Mouse (Mus musculus) heart, adult 11 months (tissue): ENCODE data around the gene Eng.
A peak's percentile ranks its signal among the peaks of the same experiment; 100 is the strongest.

Experiments used
- DNase-seq: peaks from one replicate; pipeline ENCODE4 v3.0.0; 2022

The Eng gene

DNA sequence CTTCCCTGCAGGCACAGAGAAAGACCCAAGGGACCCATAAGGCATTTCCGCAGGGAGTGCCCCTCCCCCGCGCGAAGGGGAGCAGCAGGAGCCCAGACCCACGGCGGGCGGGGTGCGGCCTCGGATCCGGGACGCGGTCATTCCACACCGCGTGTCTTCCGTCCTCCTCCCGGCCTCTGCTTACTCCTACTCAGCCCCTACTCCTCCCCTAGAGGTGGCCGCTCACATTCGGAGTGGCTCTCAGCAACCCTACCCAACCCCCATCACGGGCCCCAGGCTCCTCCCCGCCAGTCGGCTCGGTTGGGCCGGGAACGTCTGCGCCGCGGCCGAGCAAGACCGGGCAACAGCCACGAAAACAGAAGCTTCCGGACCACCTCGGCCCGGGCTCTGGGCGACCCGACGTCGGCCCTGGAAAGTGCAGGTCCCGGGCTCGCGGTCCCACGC lies 65.7 kb downstream of the Eng start:
- peak; percentile 99 for DNase-seq

DNA sequence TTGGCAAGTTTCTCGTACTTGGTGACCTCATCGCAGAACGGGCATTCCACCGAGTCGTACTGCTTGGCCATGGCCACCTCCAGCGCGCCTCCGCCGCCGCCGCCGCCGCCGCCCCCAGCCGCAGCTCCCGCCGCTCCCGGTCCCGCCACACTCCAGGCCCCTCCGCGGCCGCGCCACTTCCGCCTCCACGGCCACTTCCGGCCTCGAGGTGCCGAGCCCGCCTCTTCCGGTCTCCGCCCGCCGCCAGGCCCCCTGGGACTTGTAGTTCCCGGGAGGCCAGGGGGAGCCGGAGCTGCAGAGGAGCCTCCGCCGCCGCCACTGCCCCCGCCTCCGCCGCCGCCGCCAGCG lies 66.2 kb downstream of the Eng start:
- DNase-seq = peak; percentile 99

DNA sequence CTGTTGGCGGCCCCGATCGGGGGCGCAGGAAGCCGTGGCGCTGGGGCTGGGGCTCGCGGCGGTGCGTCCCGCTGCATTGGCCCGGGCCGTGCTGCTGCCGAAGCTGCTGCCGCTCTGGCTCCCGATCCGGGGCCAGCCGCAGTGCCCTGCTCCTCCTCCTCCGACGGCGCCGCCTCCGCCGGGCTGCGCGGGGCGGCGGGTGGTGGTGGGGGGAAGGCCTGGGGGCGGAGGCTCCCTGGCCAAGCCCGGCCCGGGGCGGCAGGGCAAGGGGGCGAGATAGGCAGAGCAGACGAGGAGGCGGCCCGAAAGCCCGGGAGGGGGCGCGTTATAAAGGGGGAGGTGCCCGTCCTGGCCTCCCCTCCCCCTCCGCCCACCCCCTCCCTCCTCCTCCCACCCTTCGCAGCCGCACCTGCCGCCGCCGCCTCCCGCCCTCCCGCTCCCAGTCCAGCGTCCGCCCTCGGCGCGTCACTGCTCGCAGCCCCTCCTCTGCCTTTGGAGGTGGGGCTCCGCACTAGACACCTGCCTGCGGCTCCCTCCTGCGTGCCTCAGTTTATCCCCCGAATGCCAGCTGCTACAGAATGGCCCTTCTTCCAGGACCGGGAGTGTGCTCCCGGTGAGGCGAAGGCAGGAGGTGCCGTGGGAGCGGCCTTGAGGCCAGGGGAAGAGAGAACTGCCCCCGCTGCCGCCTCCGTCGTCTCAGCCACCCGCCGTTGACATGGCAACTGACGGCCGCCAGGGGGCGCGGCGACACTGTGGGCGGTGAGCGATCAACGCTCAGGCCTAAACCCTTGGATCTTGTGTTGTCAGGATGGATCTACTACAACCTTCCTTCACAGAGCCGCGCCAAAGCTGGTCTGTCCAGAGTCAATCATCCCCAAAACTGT lies 66.8 kb downstream of the Eng start, which contains the start of gene Cdk9:
TSS of gene Cdk9 (minus strand) at position 143 of the 884 bp plus-strand sequence.
- peak; percentile 99 for DNase-seq

DNA sequence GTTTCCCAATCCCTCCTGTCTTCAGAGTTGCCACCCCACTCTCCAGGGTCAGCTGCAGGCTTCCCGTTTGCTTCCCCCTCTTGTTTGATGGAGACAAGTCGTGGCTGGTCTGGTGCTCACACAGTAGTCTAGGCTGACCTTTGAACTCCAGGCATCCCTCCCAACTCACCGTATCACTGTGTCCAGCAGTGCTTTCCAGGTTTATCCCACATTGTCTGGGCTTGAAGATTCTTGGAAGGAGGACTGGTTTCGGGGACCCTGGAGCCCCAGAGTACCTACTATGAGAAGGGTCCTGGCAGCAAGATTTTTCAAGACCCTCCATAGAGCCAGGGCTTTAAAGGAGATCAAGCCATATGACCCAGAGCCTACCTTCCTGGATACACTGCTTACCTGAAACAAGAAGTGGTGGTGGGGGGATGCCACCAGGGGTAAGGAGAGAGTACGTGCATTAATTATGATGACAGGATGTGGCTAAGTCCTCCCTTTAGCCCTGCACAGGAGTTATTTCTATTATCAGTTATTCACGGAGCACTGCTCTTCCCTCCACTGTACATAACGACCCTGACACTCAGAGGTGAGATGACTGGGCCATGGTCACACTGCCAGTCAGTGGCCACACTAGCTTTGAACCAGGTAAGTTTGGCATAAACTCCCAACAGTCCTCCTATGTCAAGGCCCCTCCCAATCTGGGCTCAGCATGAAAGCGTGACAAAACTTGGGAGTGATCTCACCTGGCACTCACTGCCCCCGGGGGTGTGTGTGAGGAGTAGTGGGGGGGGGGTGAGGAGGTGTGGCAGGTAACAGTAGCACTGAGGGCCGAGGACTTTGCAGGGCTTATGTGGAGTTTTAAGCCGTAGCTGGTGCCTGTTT lies 68.0 kb downstream of the Eng start:
- peak; percentile 95 for DNase-seq

DNA sequence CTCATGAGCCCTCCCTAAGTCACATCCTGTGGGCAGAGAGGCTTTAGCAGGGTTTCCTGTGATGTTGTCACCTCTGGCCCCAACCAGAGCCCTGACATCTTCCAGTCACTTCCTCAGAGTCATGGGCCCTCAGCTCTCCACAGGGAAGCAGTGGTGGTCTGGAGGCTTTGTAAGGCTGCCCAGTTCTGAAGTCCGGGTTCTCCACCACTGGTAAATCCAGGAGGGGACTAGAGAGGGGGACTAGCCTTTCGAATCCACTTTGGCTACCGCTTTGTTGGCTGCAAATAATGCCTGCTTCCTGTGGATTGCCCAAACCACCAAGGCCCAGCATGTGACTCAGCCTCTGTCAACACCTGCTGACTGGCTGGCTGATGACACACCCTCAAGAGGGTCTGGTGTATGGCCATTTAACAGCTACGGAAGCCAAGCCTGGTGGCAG lies 68.6 kb downstream of the Eng start:
- peak; percentile 98 for DNase-seq

DNA sequence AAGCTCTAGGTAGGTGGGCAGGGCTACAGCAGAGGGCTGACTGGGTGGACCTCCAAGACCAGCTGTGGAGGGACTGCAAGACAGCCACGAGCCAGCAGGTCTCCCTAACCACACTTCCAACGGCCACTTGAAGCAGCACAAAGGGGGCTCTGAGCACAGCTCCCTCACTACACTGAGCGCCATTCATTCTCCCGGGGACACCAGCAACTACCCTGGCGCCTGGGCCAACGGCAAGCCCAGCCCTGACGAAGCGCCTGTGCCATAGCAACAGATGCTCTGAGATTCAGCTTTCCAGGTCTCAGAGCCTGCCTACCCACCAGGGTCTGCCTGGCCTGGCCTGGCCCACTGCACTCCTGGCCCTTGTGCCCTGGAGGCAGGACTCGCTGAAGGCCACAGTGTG lies 72.4 kb downstream of the Eng start:
- DNase-seq = no peak

DNA sequence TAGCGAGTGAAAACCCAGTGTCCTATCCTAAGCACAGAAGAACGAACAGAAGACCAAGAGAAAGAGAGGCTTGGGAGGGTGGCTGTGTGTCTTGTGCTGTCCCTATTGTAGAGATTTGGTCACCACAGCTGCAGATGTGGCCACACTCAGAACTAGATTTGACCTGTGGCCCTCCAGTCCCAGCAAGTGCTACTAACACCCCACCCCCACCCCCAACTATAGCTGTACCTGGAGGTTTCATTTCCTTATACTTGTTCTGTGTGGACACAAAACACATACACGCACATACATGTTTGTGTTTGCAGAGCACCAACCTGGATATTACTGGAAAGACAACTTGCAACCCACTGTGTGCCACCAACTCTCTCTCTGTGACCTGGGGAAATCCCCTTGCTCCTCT lies 73.7 kb downstream of the Eng start:
- no peak for DNase-seq

DNA sequence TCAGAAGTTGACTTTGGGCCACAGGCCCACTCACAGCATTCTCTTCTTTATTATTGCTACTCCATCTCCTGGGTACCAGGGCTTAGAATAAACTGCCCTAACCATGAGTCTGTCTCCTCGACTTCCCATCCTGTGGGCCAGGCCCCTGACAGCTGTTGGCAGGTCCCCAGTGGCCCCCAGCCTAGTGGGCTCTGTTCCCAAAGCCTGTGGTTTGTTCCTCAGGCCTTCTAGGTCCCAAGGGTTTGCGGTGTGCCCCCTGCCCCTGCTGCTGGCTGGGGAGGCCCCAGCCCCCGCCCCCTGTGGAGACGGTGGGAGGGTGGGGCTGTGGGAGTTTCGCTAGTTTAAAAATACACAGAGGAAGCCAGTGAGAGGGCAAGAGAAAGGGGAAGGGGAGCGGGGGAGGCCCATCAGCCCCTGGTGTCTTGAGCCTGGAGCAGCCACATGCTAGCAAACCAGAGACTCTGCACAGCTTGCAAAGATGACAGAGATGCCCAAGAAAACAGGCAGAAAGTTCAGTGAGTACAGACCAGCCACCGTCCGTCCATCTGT lies 74.4 kb downstream of the Eng start, which contains the start of gene Sh2d3c:
TSS of gene Sh2d3c (plus strand) at position 375 of the 549 bp plus-strand sequence.
- DNase-seq = peak; percentile 96

DNA sequence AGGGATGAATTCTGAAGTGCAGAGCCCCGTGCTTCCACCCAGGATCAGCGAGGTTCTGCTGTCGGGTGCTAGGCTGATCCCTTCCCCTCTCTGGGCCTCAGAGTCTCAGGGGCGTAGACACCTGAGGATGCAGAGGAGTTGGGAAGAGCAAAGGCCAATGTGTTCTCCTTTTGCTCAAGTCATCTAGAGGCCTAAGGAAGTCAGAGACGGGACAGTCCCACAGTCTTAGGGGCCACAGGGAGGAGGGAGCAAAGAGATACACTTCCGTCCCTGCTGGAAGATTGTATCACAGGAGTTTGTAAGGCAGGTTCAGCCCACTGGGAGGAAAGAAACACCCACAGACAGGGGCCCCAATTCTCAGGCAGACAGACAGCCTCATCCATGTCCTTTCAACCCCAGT lies 75.7 kb downstream of the Eng start:
- no peak for DNase-seq

DNA sequence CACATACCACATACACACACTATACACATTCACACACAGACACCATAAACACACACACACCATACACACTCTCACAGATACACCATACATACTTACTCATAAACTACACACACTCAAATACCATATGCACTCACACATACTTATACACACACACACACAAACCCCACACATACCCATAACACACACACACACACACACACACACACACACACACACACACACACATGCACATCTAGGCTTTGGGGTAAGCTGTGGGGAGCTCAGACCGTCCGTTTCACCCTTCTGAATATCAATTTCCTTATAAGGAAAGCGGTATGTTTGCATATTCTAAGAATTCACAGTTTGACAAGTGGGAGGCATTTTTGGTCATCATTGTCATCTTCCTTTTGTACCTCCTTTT lies 76.2 kb downstream of the Eng start:
- no peak for DNase-seq

DNA sequence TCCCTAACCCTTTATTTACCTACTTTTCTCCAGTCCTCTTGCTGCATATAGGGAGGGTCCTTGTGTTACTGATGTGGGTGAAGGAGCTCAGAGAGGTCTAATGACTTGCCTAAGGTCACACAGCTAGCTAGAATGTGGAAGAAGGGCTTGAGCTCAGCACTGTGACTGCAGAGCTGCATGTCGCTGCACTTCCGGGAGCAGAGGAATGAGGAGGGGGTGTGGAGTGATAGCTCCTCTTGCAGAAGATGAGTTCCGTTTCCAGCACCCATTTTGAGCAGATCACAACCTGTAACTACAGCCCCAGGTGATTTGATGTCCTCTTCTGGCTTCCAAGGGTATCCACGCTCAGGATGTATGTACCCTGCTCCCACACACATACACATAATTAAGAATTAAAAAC lies 77.8 kb downstream of the Eng start:
- DNase-seq = no peak

DNA sequence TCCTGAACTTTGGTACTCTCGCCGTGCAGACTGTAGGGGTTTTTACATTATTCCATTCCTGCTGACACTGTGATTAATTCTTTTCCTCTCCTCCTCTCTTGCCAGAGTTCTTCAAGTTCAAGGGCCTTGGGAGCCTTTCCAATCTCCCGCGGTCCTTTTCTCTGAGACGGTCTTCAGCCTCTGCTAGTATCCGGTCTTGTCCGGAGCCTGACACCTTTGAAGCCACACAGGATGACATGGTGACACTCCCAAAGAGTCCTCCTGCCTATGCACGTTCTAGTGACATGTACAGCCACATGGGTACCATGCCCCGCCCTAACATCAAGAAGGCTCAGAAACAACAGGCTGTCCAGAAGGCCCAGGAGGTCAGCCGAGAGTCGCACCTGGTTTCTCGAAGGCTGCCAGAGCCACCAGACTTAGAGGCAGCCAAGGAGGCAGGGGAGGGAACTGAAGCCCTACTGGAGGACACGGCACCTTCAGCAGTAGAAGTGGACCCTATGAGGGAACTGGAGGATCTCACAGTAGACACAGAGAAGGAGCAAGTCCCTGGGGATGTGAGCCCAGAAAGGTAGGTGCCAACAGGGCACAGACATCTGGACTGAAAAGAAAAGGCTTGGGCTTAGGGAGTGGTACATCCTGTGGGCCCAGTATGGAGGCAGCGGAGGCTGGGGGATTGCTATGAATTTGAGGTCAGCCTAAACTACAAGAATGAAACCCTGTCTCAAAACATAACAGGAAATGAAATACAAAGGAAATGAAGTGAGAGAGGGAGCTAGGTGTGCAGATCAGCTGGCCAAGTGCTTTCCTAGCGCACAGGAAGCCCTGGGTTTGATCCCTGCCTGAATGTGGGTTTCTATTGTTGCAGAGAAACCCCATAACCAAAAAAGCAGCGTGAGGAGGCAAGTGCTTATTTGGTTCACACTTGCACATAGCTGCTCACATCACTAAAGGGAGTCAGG lies 78.7 kb downstream of the Eng start:
- peak; percentile 92 for DNase-seq

DNA sequence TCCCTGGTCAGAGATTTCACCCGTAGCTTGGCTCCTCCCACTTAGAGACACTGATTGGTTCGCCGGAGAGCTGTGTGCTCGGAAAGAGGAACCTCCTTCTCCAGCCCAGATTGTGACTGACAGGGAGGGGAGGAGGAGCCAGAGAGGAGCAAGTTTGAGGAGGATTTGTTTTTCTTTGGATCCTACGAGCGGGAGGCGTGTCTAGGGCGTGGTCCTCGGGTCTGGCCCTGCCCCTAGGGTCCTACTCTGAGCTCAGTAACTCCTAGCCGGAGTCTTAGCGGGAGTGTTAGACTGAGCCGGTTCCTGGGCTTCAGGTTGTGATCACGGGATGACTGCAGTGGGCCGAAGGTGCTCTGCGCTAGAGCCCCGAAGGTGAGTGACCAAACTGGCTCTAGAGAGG lies 81.0 kb downstream of the Eng start:
- peak; percentile 100 for DNase-seq

DNA sequence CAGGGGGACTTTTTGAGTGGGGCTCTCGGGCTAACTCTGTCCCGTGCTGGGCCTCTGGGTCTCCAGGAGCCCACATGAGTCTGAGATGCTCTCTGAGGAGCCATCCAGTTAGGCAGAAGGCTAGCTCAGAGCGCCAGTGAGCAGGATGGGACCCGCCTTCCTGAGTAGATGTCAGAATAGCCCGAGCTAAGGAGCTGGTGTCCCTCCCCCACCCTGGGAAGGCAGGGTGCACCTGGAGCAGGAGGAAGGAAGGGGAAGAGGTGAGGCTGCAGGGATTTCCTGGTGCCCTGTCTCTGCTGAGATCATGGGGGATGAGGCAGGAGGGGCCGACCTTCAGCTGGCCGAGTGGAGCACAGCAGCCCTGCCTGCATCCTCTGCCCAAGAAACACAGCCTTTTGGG lies 82.1 kb downstream of the Eng start:
- peak; percentile 99 for DNase-seq

DNA sequence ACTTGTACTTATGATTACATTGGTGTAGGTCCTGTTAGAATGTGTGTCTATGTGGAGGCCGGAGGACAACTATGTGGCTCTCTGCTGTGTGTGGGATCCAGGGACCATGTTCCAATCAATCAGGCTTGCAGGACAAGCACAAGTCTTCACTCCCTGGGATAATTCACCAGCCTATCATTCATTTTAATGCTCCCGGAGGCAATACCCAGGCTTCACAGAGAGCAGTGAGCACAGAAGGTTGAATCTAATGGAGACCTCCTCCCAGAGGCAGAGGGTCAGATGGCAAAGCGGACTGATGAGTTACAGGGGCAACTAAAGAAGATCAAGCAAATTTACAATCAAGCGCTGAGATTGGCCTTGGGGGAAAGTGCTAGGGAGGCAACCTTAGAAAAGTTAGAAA lies 83.2 kb downstream of the Eng start:
- peak; percentile 90 for DNase-seq

DNA sequence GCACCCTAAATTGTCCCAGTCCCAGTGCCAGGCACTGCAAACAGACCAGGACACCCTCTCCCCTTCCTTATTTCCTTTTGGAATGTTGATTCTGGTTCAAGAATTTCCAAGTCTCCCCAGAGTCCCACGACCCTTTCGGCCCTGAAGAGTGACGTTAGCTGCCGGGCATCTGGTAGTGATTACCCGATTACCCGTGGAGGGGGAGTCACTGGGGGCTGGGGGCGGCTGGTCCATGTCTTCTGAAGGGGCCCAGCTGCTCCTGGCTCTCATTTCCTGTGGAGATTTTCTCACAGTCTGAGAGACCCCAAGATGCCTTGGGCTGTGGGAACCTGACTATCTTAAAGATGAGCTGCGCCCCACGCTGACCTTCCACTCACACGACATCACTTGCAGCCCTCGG lies 84.5 kb downstream of the Eng start:
- DNase-seq = peak; percentile 94

DNA sequence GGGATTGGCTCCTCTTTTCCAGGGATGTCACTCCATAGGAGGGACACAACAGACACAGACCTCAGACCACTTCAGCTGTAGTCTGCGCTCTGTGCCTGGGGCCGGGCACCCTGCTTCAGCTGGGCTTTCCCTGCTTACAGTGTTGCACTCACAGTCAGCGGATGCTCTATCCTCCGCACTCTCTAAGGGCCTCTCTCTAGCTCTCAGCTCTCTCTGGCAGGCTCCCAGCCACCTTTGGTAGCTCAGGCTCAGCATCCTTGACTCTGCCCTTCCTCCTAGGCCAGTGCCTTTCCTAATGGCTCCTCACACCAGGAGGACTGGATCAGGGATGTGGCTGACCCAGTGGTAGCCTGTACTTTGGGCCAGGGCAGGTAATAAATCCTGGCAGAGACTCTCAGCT lies 85.5 kb downstream of the Eng start:
- peak; percentile 96 for DNase-seq
